Mouse (Mus musculus) MEL (cell line): ENCODE results near the gene Gm49383. TPM values are rescaled to one million over a fixed set of nuclear protein-coding genes. Genes with fewer than 3 reads are reported as not detected.
A peak's percentile ranks its signal among the peaks of the same experiment; 100 is the strongest.

Experiments
- DNase-seq: peaks from one replicate; pipeline ENCODE4 v3.0.0; 2011; ENCODE audit warnings: low read depth, low spot score
- H3K27ac ChIP-seq: 2 replicates; pipeline ENCODE4 v1.5.1; 2012; ENCODE audit warnings: low read depth, mild to moderate bottlenecking, control low read depth, low read length, moderate library complexity; ENCODE audit not compliant: control insufficient read depth
- H3K27me3 ChIP-seq, 2 experiments: fragments of 150-350 bp in 1 of 2; sonication (generic) in 1 of 2; 2 replicates each; pipeline ENCODE4 v1.6.1; 2012; ENCODE audit warnings: low read length in 2 of 2, mild to moderate bottlenecking in 2 of 2, improper control_type of control experiment in 1 of 2, moderate library complexity in 1 of 2; ENCODE audit not compliant: insufficient read depth in 2 of 2, control insufficient read depth in 1 of 2
- H3K36me3 ChIP-seq, 2 experiments: 2 replicates each; pipeline ENCODE4 v1.6.1; 2012 to 2014; ENCODE audit warnings: low read length in 2 of 2, improper control_type of control experiment in 1 of 2, inconsistent platforms in 1 of 2, mild to moderate bottlenecking in 1 of 2; ENCODE audit not compliant: insufficient read depth in 2 of 2, control insufficient read depth in 1 of 2
- H3K4me1 ChIP-seq, 2 experiments: fragments of 150-350 bp in 1 of 2; sonication (generic) in 1 of 2; 2 replicates each; pipeline ENCODE4 v1.6.1; 2012; ENCODE audit warnings: low read length in 2 of 2, improper control_type of control experiment in 1 of 2, mild to moderate bottlenecking in 1 of 2; ENCODE audit not compliant: insufficient read depth in 2 of 2, control insufficient read depth in 1 of 2
- H3K4me3 ChIP-seq, 2 experiments: fragments of 150-350 bp in 1 of 2; sonication (generic) in 1 of 2; 2 replicates each; pipeline ENCODE4 v1.5.1; 2012; ENCODE audit warnings: low read depth in 2 of 2, low read length in 2 of 2, mild to moderate bottlenecking in 2 of 2, moderate library complexity in 2 of 2, control low read depth in 1 of 2, improper control_type of control experiment in 1 of 2; ENCODE audit not compliant: control insufficient read depth in 1 of 2, insufficient read depth in 1 of 2
- H3K79me2 ChIP-seq: 2 replicates; pipeline ENCODE4 v1.6.1; 2012; ENCODE audit warnings: mild to moderate bottlenecking, low read length, moderate library complexity; ENCODE audit not compliant: control insufficient read depth, poor library complexity, insufficient read depth
- H3K9ac ChIP-seq: 2 replicates; pipeline ENCODE4 v1.6.1; 2012; ENCODE audit warnings: low read depth, mild to moderate bottlenecking, control low read depth, low read length, moderate library complexity; ENCODE audit not compliant: control insufficient read depth, poor library complexity, severe bottlenecking
- H3K9me3 ChIP-seq: fragments of 150-350 bp; sonication (generic); replicated peaks from 2 replicates; pipeline ENCODE4 v1.6.1; 2012; ENCODE audit warnings: mild to moderate bottlenecking, low read length, improper control_type of control experiment, moderate library complexity; ENCODE audit not compliant: insufficient read depth
- BHLHE40 ChIP-seq: IDR thresholded peaks from 2 replicates; pipeline ENCODE4 v1.6.1; 2012; ENCODE audit warnings: low read depth, mild to moderate bottlenecking, inconsistent platforms, low read length, improper control_type of control experiment, borderline replicate concordance
- CHD2 ChIP-seq: IDR thresholded peaks from 2 replicates; pipeline ENCODE4 v1.6.1; 2011; ENCODE audit warnings: low read length, improper control_type of control experiment
- CTCF ChIP-seq, 3 experiments: IDR thresholded peaks in 2 of 3; conservative IDR thresholded peaks in 1 of 3; 2 replicates each; pipeline ENCODE4 v1.5.1; 2011 to 2012; ENCODE audit warnings: low read length in 3 of 3, low read depth in 2 of 3, mild to moderate bottlenecking in 2 of 3, improper control_type of control experiment in 1 of 3, inconsistent platforms in 1 of 3, mixed read lengths in 1 of 3, moderate library complexity in 1 of 3; ENCODE audit not compliant: control insufficient read depth in 1 of 3, insufficient read depth in 1 of 3, poor library complexity in 1 of 3, severe bottlenecking in 1 of 3
- E2F4 ChIP-seq: IDR thresholded peaks from 2 replicates; pipeline ENCODE4 v1.6.1; 2011; ENCODE audit warnings: low read depth, low read length, improper control_type of control experiment, borderline replicate concordance
- ELF1 ChIP-seq: IDR thresholded peaks from 2 replicates; pipeline ENCODE4 v1.6.1; 2014; ENCODE audit warnings: low read depth, mild to moderate bottlenecking, inconsistent platforms, low read length, improper control_type of control experiment, moderate library complexity
- EP300 ChIP-seq, 2 experiments: IDR thresholded peaks; 2 replicates each; pipeline ENCODE4 v1.6.1; 2011; ENCODE audit warnings: improper control_type of control experiment in 2 of 2, low read length in 2 of 2, low read depth in 1 of 2, mild to moderate bottlenecking in 1 of 2
- GATA1 ChIP-seq: IDR thresholded peaks from 2 replicates; pipeline ENCODE4 v1.6.1; 2011; ENCODE audit warnings: low read depth, low read length, improper control_type of control experiment
- HCFC1 ChIP-seq: IDR thresholded peaks from 2 replicates; pipeline ENCODE4 v1.6.1; 2012; ENCODE audit warnings: low read depth, mild to moderate bottlenecking, inconsistent platforms, low read length, improper control_type of control experiment, moderate library complexity
- KAT2A ChIP-seq: conservative IDR thresholded peaks from 2 replicates; pipeline ENCODE4 v1.6.1; 2012; ENCODE audit warnings: low read depth, low read length, improper control_type of control experiment, inconsistent platforms
- MAX ChIP-seq: IDR thresholded peaks from 2 replicates; pipeline ENCODE4 v1.6.1; 2011; ENCODE audit warnings: low read length, improper control_type of control experiment
- NELFE ChIP-seq: IDR thresholded peaks from 2 replicates; pipeline ENCODE4 v1.6.1; 2011; ENCODE audit warnings: low read depth, low read length, improper control_type of control experiment
- POLR2A ChIP-seq, 2 experiments: IDR thresholded peaks; 2 replicates each; pipeline ENCODE4 v1.6.1; 2011 to 2012; ENCODE audit warnings: low read length in 2 of 2, mild to moderate bottlenecking in 2 of 2, control low read depth in 1 of 2, improper control_type of control experiment in 1 of 2, low read depth in 1 of 2, moderate library complexity in 1 of 2; ENCODE audit not compliant: control insufficient read depth in 1 of 2, insufficient read depth in 1 of 2, poor library complexity in 1 of 2
- POLR2AphosphoS2 ChIP-seq: IDR thresholded peaks from 2 replicates; pipeline ENCODE4 v1.6.1; 2011; ENCODE audit warnings: low read length, improper control_type of control experiment
- POLR2AphosphoS5 ChIP-seq: IDR thresholded peaks from 2 replicates; pipeline ENCODE4 v1.6.1; 2012; ENCODE audit warnings: low read depth, borderline replicate concordance, mild to moderate bottlenecking, inconsistent platforms, low read length, moderate library complexity, mixed read lengths
- SIN3A ChIP-seq: IDR thresholded peaks from 2 replicates; pipeline ENCODE4 v1.6.1; 2012; ENCODE audit warnings: low read length, improper control_type of control experiment, inconsistent platforms
- SMC3 ChIP-seq: IDR thresholded peaks from 2 replicates; pipeline ENCODE4 v1.6.1; 2011; ENCODE audit warnings: low read depth, low read length, improper control_type of control experiment
- TAL1 ChIP-seq: IDR thresholded peaks from 2 replicates; pipeline ENCODE4 v1.6.1; 2012; ENCODE audit warnings: mild to moderate bottlenecking, inconsistent platforms, low read length, moderate library complexity, mixed read lengths
- TCF12 ChIP-seq: IDR thresholded peaks from 2 replicates; pipeline ENCODE4 v1.6.1; 2014; ENCODE audit warnings: low read depth, mild to moderate bottlenecking, inconsistent platforms, low read length, improper control_type of control experiment, moderate library complexity
- UBTF ChIP-seq: IDR thresholded peaks from 2 replicates; pipeline ENCODE4 v1.6.1; 2012; ENCODE audit warnings: low read depth, mild to moderate bottlenecking, inconsistent platforms, low read length, improper control_type of control experiment, moderate library complexity, borderline replicate concordance; ENCODE audit not compliant: insufficient read depth
- USF1 ChIP-seq: IDR thresholded peaks from 2 replicates; pipeline ENCODE4 v1.6.1; 2014; ENCODE audit warnings: low read depth, mild to moderate bottlenecking, inconsistent platforms, low read length, improper control_type of control experiment, moderate library complexity
- USF2 ChIP-seq, 2 experiments: IDR thresholded peaks; 2 replicates each; pipeline ENCODE4 v1.6.1; 2011 to 2012; ENCODE audit warnings: improper control_type of control experiment in 2 of 2, low read length in 2 of 2, borderline replicate concordance in 1 of 2, inconsistent platforms in 1 of 2, low read depth in 1 of 2, mild to moderate bottlenecking in 1 of 2; ENCODE audit not compliant: insufficient read depth in 1 of 2
- ZC3H11A ChIP-seq: IDR thresholded peaks from 2 replicates; pipeline ENCODE4 v1.6.1; 2012; ENCODE audit warnings: low read depth, mild to moderate bottlenecking, inconsistent platforms, low read length, improper control_type of control experiment
- ZMIZ1 ChIP-seq: IDR thresholded peaks from 2 replicates; pipeline ENCODE4 v1.6.1; 2012; ENCODE audit warnings: low read depth, mild to moderate bottlenecking, inconsistent platforms, low read length, improper control_type of control experiment, moderate library complexity
- ZNF384 ChIP-seq: IDR thresholded peaks from 2 replicates; pipeline ENCODE4 v1.6.1; 2012; ENCODE audit warnings: low read depth, mild to moderate bottlenecking, inconsistent platforms, low read length, improper control_type of control experiment
- polyA plus RNA-seq, 2 experiments: library from polyadenylated mRNA; stranded (reverse) in 1 of 2; unstranded in 1 of 2; fragments of >175 nt in 1 of 2; fragments of >200 nt in 1 of 2; gene quantifications; 2 replicates each; pipeline versions ENCODE4 v1.2.1 to v1.2.4; 2012; ENCODE audit warnings: low replicate concordance in 2 of 2, low read depth in 1 of 2; ENCODE audit not compliant: insufficient read length in 2 of 2, insufficient read depth in 1 of 2, missing spikeins in 1 of 2
- total RNA-seq: library from RNA; depleted of rRNA; stranded (reverse); fragments of 300-350 nt; gene quantifications from 2 replicates; pipeline ENCODE4 v1.2.3, GENCODE M21; 2012

Gm49383 gene
- total and polyA plus RNA-seq, 3 experiments: 27.5 to 28.8 TPM; not detected in 1

DNA sequence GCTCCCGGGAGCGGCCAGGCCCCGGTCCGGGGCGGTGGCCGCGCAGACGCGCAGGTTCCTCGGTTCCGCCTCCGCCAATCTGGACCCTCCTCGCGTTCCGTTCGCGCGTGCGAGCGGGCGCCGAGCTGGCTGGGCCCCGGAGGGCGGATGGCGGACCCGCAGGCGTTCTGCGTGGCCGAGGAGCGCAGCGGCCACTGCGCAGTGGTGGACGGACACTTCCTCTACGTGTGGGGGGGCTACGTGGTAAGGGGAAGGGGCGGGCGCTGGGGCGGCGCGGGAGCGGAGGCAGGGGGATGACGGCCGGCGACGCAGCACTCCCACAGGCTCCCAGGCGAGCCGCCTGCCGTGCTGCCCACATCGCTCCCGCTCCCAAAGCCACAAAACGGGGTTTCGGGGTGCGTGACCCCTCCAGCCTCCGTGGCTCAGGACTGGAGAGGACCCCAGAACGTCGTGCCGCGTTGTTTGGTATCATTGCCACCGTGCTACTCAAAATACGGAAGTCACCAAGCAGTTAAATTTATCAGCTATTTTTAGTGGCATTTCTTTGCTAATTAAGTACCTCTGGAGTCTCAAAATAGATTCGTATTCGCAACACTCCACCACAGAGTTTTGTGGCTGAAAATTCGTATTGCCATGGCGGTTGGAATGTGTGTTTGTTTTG lies 45.0 kb upstream of the Gm49383 start (continued):
- TF ChIP-seq E2F4: no peak
- no peak for TF ChIP-seq KAT2A
- no peak for TF ChIP-seq EP300 (IDR thresholded peaks at IDR 0.05; ENCODE audit: low read depth in 1 of 2, low read length in 2 of 2)
- 0 out of 2 replicates have a peak, but pooled peaks have one; percentile 6 for TF ChIP-seq TCF12
- TF ChIP-seq ZNF384: no peak
- no peak for TF ChIP-seq SMC3
- TF ChIP-seq HCFC1: no peak
- no peak for TF ChIP-seq ZMIZ1
- no peak for TF ChIP-seq POLR2AphosphoS2

- Histone ChIP-seq H3K4me1 (no peaks in the 10 kb centered on the region; a peak in 1 of 4 replicates), H3K4me3 (peak overlapping the region; percentile 48 to 64), H3K9ac (peak overlapping the region; percentile 66), H3K36me3 (no peaks in the 10 kb centered on the region), H3K27me3 (peaks cover 0 to 7% of the 10 kb centered on the region in 2 experiments; a peak in 3 of 4 replicates), H3K9me3 (no peaks in the 10 kb centered on the region), H3K79me2 (no peaks in the 10 kb centered on the region), H3K27ac (no peak overlapping the region)
- TF ChIP-seq POLR2A (IDR thresholded peaks at IDR 0.05; ENCODE audit: control insufficient read depth in 1 of 2, insufficient read depth in 1 of 2, low read depth in 1 of 2, low read length in 2 of 2, poor library complexity in 1 of 2): no peak
- peak; percentile 34 for DNase-seq
Measured at GRCm38 (mm10) chr12:69241405-69241770, 44.5 kb upstream of the Gm49383 start.

DNA sequence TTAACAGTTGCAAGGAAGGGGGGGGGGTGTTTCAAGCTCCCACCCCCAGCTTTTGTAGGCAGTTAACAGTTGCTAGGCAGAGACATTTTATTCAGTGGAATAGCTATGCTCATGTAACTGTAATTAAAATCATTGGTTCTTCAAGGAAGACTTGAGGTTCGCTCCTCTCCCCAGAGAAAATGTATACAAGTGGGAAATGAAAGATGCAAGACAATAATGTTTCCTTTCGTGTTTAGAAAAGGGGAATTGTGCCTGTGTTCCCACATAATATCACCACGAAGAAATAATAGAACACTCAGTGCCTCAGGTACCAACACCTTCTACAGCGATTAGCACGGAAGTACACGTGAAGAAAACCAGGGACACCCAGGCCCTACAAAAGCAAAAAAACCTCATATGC lies 44.0 kb upstream of the Gm49383 start, which contains the start of gene Klhdc1:
Klhdc1 (plus strand) TSS at position 301 of the 400 bp plus-strand sequence.
- no peaks in the 10 kb centered on the region for H3K36me3 ChIP-seq
- no peaks in the 10 kb centered on the region for H3K9me3 ChIP-seq
- H3K27me3 ChIP-seq: peaks cover 0 to 7% of the 10 kb centered on the region in 2 experiments; a peak in 3 of 4 replicates
- no peak within 1 kb of the TSS for H3K27ac ChIP-seq
- TF ChIP-seq E2F4: no peak
- no peak for TF ChIP-seq CHD2
- TF ChIP-seq GATA1: no peak
- no peak for TF ChIP-seq ELF1
- no peak for TF ChIP-seq SMC3
- no peak for TF ChIP-seq BHLHE40
- no peak for TF ChIP-seq SIN3A
- TF ChIP-seq NELFE: no peak
- no peak for TF ChIP-seq TAL1
- no peak for TF ChIP-seq MAX
- no peak for TF ChIP-seq HCFC1
- TF ChIP-seq POLR2AphosphoS5: no peak
- TF ChIP-seq EP300 (IDR thresholded peaks at IDR 0.05; ENCODE audit: low read depth in 1 of 2, low read length in 2 of 2): no peak
- TF ChIP-seq KAT2A: no peak
- no peak for TF ChIP-seq USF1
- no peak for TF ChIP-seq UBTF
- no peak for TF ChIP-seq USF2 (IDR thresholded peaks at IDR 0.05; ENCODE audit: borderline replicate concordance in 1 of 2, insufficient read depth in 1 of 2, low read depth in 1 of 2, low read length in 2 of 2)
- no peak for TF ChIP-seq CTCF (IDR thresholded peaks at IDR 0.05 in 2 of 3, conservative IDR thresholded peaks at IDR 0.05 in 1 of 3; ENCODE audit: control insufficient read depth in 1 of 3, insufficient read depth in 1 of 3, low read depth in 2 of 3, low read length in 3 of 3, poor library complexity in 1 of 3, severe bottlenecking in 1 of 3)
- no peak for TF ChIP-seq ZC3H11A
- H3K79me2 ChIP-seq: no peaks in the 10 kb centered on the region
- H3K9ac ChIP-seq: peak within 1 kb of the TSS; percentile 66
- peak within 1 kb of the TSS; percentile 48 to 64 for H3K4me3 ChIP-seq
- DNase-seq: no peak
- no peaks in the 10 kb centered on the region; a peak in 1 of 4 replicates for H3K4me1 ChIP-seq
